Mouse (Mus musculus) liver, adult (tissue): ENCODE data around the gene Greb1.

Experiments used
- GATA4 ChIP-seq: IDR thresholded peaks from 2 replicates; pipeline ENCODE4 v1.6.1; 2014; ENCODE audit warnings: mild to moderate bottlenecking, low read length; ENCODE audit not compliant: insufficient replicate concordance

The Greb1 gene

GRCm38 (mm10) chr12:16696146-16696545 lies 104.5 kb downstream of the Greb1 start:
- TF ChIP-seq GATA4, result no peak

DNA sequence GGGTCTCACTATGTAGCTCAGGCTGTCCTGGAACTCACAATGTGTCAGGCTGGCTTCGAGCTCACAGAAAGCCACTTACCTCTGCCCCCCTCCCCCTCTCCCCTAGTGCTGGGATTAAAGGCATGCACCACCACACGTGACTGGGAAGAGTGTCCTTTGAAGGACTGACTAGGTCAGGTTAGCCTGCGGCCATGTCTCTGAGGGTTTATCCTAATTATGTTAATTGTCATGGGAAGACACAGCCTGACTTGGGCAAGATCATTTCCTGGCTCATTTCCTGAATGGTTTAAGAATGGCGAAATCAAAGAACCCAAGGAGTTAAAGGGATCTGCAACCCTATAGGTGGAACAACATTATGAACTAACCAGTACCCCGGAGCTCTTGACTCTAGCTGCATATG lies 105.9 kb downstream of the Greb1 start:
- no peak for TF ChIP-seq GATA4

- TF ChIP-seq GATA4, result no peak
Measured at GRCm38 (mm10) chr12:16690631-16691030, 110.1 kb downstream of the Greb1 start.

- TF ChIP-seq GATA4, result no peak
Measured at GRCm38 (mm10) chr12:16672246-16672645, 128.4 kb downstream of the Greb1 start.

- TF ChIP-seq GATA4, result no peak
Measured at GRCm38 (mm10) chr12:16669176-16669575, 131.5 kb downstream of the Greb1 start.

DNA sequence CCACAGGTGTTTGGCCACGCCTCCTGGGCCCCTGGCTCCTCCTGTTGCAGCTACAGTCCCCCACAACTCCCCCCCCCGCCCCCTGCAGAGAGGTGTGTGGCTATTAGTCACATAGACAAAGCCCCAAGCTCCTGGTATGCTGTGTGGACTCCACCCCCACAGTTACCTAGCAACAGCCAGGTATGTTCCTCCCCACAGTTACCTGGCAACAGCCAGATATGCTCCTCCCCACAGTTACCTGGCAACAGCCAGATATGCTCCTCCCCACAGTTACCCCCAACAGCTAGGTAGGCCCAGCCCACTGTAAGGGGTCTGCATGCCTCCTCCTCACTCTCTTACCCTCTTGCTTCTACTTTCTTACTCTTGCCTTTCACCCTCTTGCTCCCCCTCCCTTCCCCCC lies 135.7 kb downstream of the Greb1 start:
- TF ChIP-seq GATA4, result no peak

- no peak for TF ChIP-seq GATA4
Measured at GRCm38 (mm10) chr12:16662955-16663585, 137.6 kb downstream of the Greb1 start.

GRCm38 (mm10) chr12:16661936-16662335 lies 138.8 kb downstream of the Greb1 start:
- TF ChIP-seq GATA4, result no peak

- no peak for TF ChIP-seq GATA4
Measured at GRCm38 (mm10) chr12:16661459-16661858, 139.2 kb downstream of the Greb1 start.

- TF ChIP-seq GATA4, result no peak
Measured at GRCm38 (mm10) chr12:16656906-16657875, 143.5 kb downstream of the Greb1 start.

DNA sequence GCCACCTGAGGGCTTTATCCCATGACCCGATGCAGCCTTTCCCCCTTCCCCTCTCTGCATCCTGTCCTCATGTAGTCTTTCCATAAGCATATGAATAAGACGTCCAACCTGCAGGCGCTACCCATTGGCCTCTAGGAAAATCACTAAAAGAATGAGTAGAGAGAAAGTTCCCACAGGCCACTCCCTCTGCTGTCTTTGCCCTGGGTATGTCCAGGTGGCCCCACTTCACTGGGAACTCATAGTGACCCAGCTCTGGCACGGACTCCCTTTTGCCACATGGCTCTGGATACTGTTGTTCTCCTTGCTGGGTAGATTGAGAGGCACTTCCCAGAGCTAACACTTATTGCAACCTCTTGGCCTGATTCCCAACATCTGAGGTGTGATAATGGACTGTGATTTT lies 145.1 kb downstream of the Greb1 start:
- no peak for TF ChIP-seq GATA4

DNA sequence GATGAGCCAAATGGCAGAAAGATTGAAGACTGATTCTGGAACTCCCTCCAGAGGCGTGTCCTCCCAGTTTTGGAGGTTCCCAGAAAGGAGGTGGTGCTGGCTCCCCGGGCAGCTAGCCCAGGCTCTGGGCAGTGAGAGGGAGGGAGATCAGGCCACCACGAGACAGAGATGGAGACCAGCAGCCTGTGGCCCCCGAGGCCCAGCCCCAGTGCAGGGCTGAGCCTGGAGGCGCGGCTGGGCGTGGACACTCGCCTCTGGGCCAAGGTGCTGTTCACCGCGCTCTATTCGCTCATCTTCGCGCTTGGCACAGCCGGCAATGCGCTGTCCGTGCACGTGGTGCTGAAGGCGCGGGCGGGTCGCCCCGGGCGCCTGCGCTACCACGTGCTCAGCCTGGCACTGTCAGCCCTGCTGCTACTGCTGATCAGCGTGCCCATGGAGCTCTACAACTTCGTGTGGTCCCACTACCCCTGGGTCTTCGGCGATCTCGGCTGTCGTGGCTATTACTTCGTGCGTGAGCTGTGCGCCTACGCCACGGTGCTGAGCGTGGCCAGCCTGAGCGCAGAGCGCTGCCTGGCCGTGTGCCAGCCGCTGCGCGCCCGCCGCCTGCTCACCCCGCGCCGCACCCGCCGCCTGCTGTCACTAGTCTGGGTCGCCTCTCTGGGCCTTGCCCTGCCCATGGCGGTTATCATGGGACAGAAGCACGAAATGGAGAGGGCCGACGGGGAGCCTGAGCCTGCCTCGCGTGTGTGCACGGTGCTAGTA lies 147.2 kb downstream of the Greb1 start, which contains the start of gene Ntsr2:
TSS of gene Ntsr2 (plus strand) at position 51 of the 762 bp plus-strand sequence.
- TF ChIP-seq GATA4, result no peak

DNA sequence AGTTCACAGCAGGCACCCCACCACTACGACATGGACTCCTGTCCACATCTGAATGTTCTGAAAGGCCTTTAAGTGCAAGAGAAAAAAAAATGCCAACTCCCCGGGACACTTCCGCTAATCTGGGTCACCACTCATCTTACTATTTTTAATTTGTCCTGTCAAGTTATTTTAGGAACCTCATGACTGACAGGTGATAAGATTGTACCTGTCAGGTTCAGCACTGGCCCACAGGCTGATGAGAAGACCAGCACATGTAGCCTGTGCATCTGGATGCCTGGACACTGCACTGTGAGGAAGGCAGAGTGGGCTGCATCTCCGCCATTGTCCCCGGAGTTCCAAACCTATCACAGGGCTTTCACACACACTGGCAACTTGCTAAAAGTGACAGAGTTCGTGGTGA lies 150.9 kb downstream of the Greb1 start:
- TF ChIP-seq GATA4, result no peak

DNA sequence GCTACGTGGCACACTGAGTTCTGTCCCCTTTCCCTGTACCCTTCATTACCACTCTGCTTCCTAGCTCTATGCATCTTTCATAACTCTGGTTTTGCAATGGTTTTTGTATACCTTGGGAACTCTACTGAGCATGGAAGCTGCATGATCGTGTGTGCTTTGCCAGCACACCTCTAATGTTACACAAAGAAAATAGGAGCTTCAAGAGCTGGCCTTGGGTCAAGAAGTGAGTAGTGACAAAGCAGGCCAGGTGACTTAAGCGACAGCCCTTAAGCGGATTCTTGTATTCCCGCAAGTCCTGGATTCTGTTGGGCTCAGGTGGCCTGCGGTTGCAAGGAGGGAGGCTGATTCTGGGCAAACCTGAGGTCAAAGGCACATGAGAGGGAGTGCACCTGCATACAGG lies 152.4 kb downstream of the Greb1 start:
- no peak for TF ChIP-seq GATA4

GRCm38 (mm10) chr12:16646780-16647409 lies 153.8 kb downstream of the Greb1 start:
- no peak for TF ChIP-seq GATA4
